Mouse (Mus musculus) forebrain, embryonic 11.5 days (tissue): ENCODE data around the gene 2310007B03Rik. TPM values are rescaled to one million over a fixed set of nuclear protein-coding genes. Genes with fewer than 3 reads are reported as not detected.
"Not testable (repeated sequence)": the region's sequence is repeated elsewhere in the genome, so short reads cannot be mapped to it uniquely, and the experiment has no call there.

Source experiments
- ATAC-seq: fragments of 200-750 bp; cut with Nextera tagmentation; replicated peaks from 2 replicates; pipeline ENCODE4 v1.8.0; 2017; ENCODE audit warnings: moderate TSS enrichment; ENCODE audit not compliant: low FRiP score
- DNase-seq: peaks from one replicate; pipeline ENCODE4 v3.0.0-alpha.2; 2017; ENCODE audit warnings: low spot score
- H3K27ac ChIP-seq: fragments of 300-500 bp; sonication (generic); 2 replicates; pipeline ENCODE4 v1.5.1; 2014; ENCODE audit warnings: low read depth, low read length
- H3K27me3 ChIP-seq: fragments of 300-500 bp; sonication (generic); 2 replicates; pipeline ENCODE4 v1.6.1; 2014; ENCODE audit warnings: mild to moderate bottlenecking, low read length, mixed read lengths; ENCODE audit not compliant: control insufficient read depth, insufficient read depth
- H3K36me3 ChIP-seq: fragments of 300-500 bp; sonication (generic); 2 replicates; pipeline ENCODE4 v1.6.1; 2014; ENCODE audit warnings: mild to moderate bottlenecking, low read length, moderate library complexity, mixed read lengths; ENCODE audit not compliant: control insufficient read depth, insufficient read depth
- H3K4me1 ChIP-seq: fragments of 300-500 bp; sonication (generic); replicated peaks from 2 replicates; pipeline ENCODE4 v1.6.1; 2014; ENCODE audit warnings: low read length, mixed read lengths; ENCODE audit not compliant: control insufficient read depth, insufficient read depth
- H3K4me2 ChIP-seq: fragments of 300-500 bp; sonication (generic); 2 replicates; pipeline ENCODE4 v1.6.1; 2014; ENCODE audit warnings: low read depth, mild to moderate bottlenecking, low read length, moderate library complexity, mixed read lengths; ENCODE audit not compliant: severe bottlenecking
- H3K4me3 ChIP-seq: fragments of 300-500 bp; sonication (generic); 2 replicates; pipeline ENCODE4 v1.5.1; 2014; ENCODE audit warnings: low read depth, low read length
- H3K9ac ChIP-seq: fragments of 300-500 bp; sonication (generic); 2 replicates; pipeline ENCODE4 v1.6.1; 2014; ENCODE audit warnings: low read length
- H3K9me3 ChIP-seq: fragments of 300-500 bp; sonication (generic); 2 replicates; pipeline ENCODE4 v1.6.1; 2016; ENCODE audit warnings: low read length, mixed read lengths; ENCODE audit not compliant: control insufficient read depth
- WGBS: fragments of 180-500 bp; shearing (Covaris S2); extraction: QIAGEN DNeasy Blood & Tissue Kit; methylation state at CpG from one replicate; pipeline ENCODE4 v1.1.7; 2014; 5-methylcytosine and 5-hydroxymethylcytosine counted together
- polyA plus RNA-seq: library from polyadenylated mRNA; unstranded; fragments of >200 nt; fragmentation: Nextera tagmentation; extraction: Ambion mirVana; gene quantifications from 2 replicates; pipeline ENCODE4 v1.2.1, GENCODE M21; 2014

The 2310007B03Rik gene
- polyA plus RNA-seq: 0.29 and 0.64 TPM in 2 replicates

DNA sequence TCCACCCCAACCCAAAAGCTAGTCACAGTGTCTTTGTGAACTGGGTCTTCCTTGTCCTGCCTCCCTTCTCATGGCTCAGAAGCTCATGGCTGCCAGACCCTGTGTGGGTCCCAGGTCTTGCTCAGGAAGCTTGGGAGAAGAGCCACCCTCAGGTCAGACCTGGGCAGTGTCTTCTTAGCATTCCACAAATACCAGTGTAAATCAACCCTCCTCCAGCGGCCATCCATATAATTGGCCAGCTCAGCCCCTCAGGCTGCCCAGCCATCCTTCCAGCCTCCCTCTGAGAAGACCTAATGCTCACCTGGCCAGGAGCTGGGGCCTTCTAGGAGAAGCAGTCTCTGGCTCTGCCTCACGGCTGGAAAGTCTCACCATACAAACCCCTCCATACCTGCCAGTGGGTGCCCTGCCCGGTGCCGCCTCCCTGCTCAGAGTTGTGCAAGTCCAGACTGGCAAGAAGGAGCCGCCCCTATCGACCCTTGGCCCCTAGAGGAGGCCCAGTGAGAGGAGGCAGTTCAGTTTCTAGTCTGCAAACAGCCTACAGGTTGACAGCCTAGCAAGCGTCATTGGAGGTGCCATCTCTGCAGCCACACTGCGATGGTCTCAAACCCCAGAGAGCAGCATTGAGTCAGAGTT is at the start of gene 2310007B03Rik:
TSS of gene 2310007B03Rik (minus strand) at position 448 of the 633 bp plus-strand sequence.
- no peak within 1 kb of the TSS for H3K4me3 ChIP-seq
- 77% methylated on average over 8 of the region's 8 CpGs for WGBS
- H3K4me2 ChIP-seq: no peak within 1 kb of the TSS
- H3K27ac ChIP-seq: no peak within 1 kb of the TSS
- no peaks in the 10 kb centered on the region for H3K9me3 ChIP-seq
- H3K4me1 ChIP-seq: no peaks in the 10 kb centered on the region
- H3K36me3 ChIP-seq: no peaks in the 10 kb centered on the region
- H3K9ac ChIP-seq: no peak within 1 kb of the TSS
- no peak for DNase-seq
- no peak for ATAC-seq
- no peaks in the 10 kb centered on the region for H3K27me3 ChIP-seq

GRCm38 (mm10) chr1:93210213-93210641 is 49.5 kb upstream of the 2310007B03Rik start:
- Histone ChIP-seq H3K4me2 (no peak overlapping the region), H3K27ac (no peak overlapping the region), H3K36me3 (no peaks in the 10 kb centered on the region), H3K9ac (no peak overlapping the region), H3K9me3 (no peaks in the 10 kb centered on the region), H3K4me3 (no peak overlapping the region), H3K27me3 (no peaks in the 10 kb centered on the region), H3K4me1 (0 out of 2 replicates have a peak, but pooled peaks cover 2% of the 10 kb centered on the region)
- no peak for ATAC-seq
- 62% methylated on average over 9 of the region's 9 CpGs for WGBS
- no peak for DNase-seq

DNA sequence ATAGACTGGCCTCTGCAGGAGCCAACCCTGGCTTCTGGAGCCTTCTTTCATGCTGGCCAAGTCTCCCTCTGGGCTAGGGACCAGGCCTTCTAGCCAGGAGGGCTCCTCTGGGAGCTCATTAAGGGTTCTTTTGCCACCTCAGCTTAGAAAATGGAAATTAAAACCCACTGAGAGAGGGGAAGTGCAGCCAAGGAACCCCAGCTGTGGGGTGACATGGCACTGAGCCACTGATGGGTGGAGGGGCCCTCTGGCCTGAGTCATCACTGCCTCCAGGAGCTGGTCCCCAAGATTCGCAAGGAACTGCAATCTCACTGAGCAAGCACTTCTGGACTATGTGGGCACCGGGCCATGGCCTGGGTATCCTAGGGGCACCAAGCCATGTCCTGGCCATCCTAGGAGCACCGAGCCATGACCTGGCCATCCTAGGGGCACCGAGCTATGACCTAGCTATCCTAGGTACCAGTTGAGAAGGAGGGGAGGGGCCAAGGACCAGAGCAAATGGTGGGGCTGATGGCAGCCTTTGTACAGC is 46.9 kb upstream of the 2310007B03Rik start:
- no peak overlapping the region for H3K27ac ChIP-seq
- H3K4me1 ChIP-seq: no peaks in the 10 kb centered on the region
- H3K4me3 ChIP-seq: no peak overlapping the region
- DNase-seq: no peak
- H3K27me3 ChIP-seq: no peaks in the 10 kb centered on the region
- no peak for ATAC-seq
- WGBS: 93% methylated on average over 4 of the region's 4 CpGs
- no peak overlapping the region for H3K4me2 ChIP-seq
- no peaks in the 10 kb centered on the region for H3K9me3 ChIP-seq
- H3K9ac ChIP-seq: no peak overlapping the region
- H3K36me3 ChIP-seq: no peaks in the 10 kb centered on the region

- Histone ChIP-seq H3K9me3 (no peaks in the 10 kb centered on the region), H3K9ac (no peak overlapping the region), H3K27me3 (no peaks in the 10 kb centered on the region), H3K36me3 (no peaks in the 10 kb centered on the region), H3K4me2 (no peak overlapping the region), H3K4me1 (no peaks in the 10 kb centered on the region), H3K27ac (no peak overlapping the region), H3K4me3 (no peak overlapping the region)
- 62% methylated on average over 12 of the region's 12 CpGs for WGBS
- ATAC-seq (0 out of 2 replicates have a peak, but pooled peaks have one; percentile 33), DNase-seq (no peak)
These were observed 45.7 kb upstream of the 2310007B03Rik start for GRCm38 (mm10) chr1:93206277-93206970.

- Histone ChIP-seq H3K4me1 (no peaks in the 10 kb centered on the region), H3K4me2 (no peak overlapping the region), H3K9me3 (no peaks in the 10 kb centered on the region; the same call in 1 of the 2 replicates), H3K9ac (no peak overlapping the region), H3K36me3 (no peaks in the 10 kb centered on the region), H3K27me3 (no peaks in the 10 kb centered on the region), H3K4me3 (no peak overlapping the region), H3K27ac (no peak overlapping the region)
- DNase-seq (no peak), ATAC-seq (no peak)
- WGBS: 80% methylated on average over 3 of the region's 3 CpGs
These were observed 37.2 kb upstream of the 2310007B03Rik start for GRCm38 (mm10) chr1:93197916-93198315.

DNA sequence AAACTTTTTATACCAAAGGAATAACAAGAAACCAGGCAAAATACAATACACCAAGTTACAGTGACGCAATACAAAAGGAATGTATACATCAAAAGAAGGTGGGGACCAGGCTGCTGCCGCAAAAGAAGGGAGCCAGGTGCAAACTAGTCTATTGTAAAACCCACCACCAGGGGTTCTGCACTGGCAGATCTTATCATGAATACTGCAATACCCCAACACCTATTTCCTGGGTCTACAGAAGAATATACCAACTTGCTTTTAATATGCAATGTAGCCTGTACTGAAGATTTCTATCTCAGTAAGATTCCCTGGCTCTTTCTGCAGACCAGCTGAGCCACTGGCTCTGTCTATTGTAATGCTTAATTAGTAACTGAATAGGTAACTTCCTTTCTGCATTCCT is 36.7 kb upstream of the 2310007B03Rik start:
- not testable (repeated sequence) for H3K4me1 ChIP-seq, H3K4me3 ChIP-seq, H3K36me3 ChIP-seq, H3K9ac ChIP-seq, H3K9me3 ChIP-seq, H3K27me3 ChIP-seq, DNase-seq, H3K27ac ChIP-seq, ATAC-seq, H3K4me2 ChIP-seq
- 86% methylated on average over 2 of the region's 2 CpGs for WGBS

- no peak overlapping the region for H3K4me2 ChIP-seq
- H3K4me1 ChIP-seq: no peaks in the 10 kb centered on the region
- ATAC-seq (no peak), DNase-seq (no peak)
- H3K27ac ChIP-seq: no peak overlapping the region
- H3K9me3 ChIP-seq: no peaks in the 10 kb centered on the region; the same call in 1 of the 2 replicates
- WGBS: 82% methylated on average over 3 of the region's 3 CpGs
- H3K36me3 ChIP-seq: no peaks in the 10 kb centered on the region
- no peak overlapping the region for H3K9ac ChIP-seq
- no peak overlapping the region for H3K4me3 ChIP-seq
- peaks cover 3% of the 10 kb centered on the region; the same call in 1 of the 2 replicates for H3K27me3 ChIP-seq
These were observed 34.2 kb upstream of the 2310007B03Rik start for GRCm38 (mm10) chr1:93194961-93195360.

DNA sequence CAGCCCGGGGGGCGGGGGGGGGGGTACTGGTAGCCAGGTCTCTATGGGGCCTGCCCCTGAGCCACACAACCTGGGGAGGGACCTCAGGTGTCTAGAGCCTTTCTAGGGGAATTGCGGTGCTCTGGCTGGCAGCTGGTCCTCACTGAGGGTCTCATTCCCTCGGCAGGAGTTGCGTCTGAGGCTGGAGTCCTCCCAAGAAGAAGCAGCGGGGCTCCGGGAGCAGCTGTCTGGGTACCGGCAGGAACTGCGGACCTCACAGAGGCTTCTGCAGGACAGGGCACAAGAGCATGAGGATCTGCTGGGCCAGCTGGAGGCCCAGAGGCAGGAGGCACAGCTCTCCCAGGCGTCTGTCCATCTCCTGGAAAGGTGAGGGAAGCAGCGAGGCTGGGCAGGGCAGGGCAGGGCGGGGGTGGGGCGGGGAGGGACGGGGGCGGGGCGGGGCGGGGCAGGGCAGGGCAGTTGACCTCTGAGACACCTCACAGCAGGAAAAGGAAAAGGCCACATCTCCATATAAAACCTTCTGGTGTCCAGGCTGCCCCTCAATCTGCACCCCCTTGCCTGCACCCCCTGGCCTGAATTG is 30.1 kb upstream of the 2310007B03Rik start:
- Histone ChIP-seq H3K4me1 (no peaks in the 10 kb centered on the region), H3K27me3 (peaks cover 3% of the 10 kb centered on the region; the same call in 1 of the 2 replicates), H3K36me3 (no peaks in the 10 kb centered on the region), H3K27ac (no peak overlapping the region), H3K4me3 (no peak overlapping the region), H3K9me3 (no peaks in the 10 kb centered on the region; the same call in 1 of the 2 replicates), H3K4me2 (peak overlapping the region; percentile 27; the same call in 1 of the 2 replicates), H3K9ac (no peak overlapping the region)
- 7% methylated on average over 14 of the region's 17 CpGs for WGBS
- ATAC-seq (no peak), DNase-seq (no peak)
